Mouse (Mus musculus): ENCODE data around the gene Gm49336.

DNA sequence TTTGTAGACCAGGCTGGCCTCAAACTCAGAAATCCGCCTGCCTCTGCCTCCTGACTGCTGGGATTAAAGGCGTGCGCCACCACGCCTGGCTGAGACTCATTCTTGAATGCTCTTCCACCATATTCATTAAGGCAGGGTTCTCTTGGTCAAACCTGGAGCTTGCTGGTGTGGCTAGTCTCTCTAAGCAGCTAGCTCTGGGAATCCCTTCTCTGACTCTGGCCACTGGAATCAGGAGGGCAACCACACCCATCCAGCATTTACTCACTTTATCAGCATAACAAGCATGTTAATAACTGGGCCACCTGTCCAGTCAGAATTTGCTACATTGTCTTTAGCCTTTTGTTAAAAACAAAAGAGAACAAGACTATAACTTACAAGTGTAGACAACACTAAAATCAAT, 33.7 kb downstream of the Gm49336 start:
- no peak for TF ChIP-seq CTCF (conservative IDR thresholded peaks at IDR 0.05; ENCODE audit: insufficient read depth, insufficient read length, low read depth, low read length)
- no peak for TF ChIP-seq POLR2A (IDR thresholded peaks at IDR 0.05; ENCODE audit: low read depth, low read length)

Measured in kidney, adult 2 months (tissue).